Mouse (Mus musculus): ENCODE data around the gene F7. TPM values are rescaled to one million over a fixed set of nuclear protein-coding genes. Genes with fewer than 3 reads are reported as not detected.

Gene F7
- polyA plus RNA-seq, 1 experiment from 2014 or later = 0.21 TPM

Other genes with a start within 250 kb of the F7 start
- 18.9 and 22.7 TPM in 2 replicates for gene Mcf2l, start 152.2 kb upstream of the F7 start, polyA plus RNA-seq (2015; fragmentation: Nextera tagmentation; extraction: Ambion mirVana)
- gene F10, start 11.3 kb downstream of the F7 start, polyA plus RNA-seq (2015; fragmentation: Nextera tagmentation; extraction: Ambion mirVana) = 1.8 and 3.7 TPM in 2 replicates
- gene Proz, start 34.9 kb downstream of the F7 start, polyA plus RNA-seq (2015; fragmentation: Nextera tagmentation; extraction: Ambion mirVana) = 1.6 and 1.9 TPM in 2 replicates
- gene Pcid2, start 79.4 kb downstream of the F7 start, polyA plus RNA-seq (2015; fragmentation: Nextera tagmentation; extraction: Ambion mirVana) = 42.8 and 45.5 TPM in 2 replicates
- 104 and 105 TPM in 2 replicates for gene Cul4a, start 79.6 kb downstream of the F7 start, polyA plus RNA-seq (2015; fragmentation: Nextera tagmentation; extraction: Ambion mirVana)
- 299 and 302 TPM in 2 replicates for gene Lamp1, start 133.1 kb downstream of the F7 start, polyA plus RNA-seq (2015; fragmentation: Nextera tagmentation; extraction: Ambion mirVana)
- gene Grtp1, start 174.6 kb downstream of the F7 start, polyA plus RNA-seq (2015; fragmentation: Nextera tagmentation; extraction: Ambion mirVana) = 19.3 and 21.3 TPM in 2 replicates
- gene Adprhl1, start 228.1 kb downstream of the F7 start, polyA plus RNA-seq (2015; fragmentation: Nextera tagmentation; extraction: Ambion mirVana) = 0.48 and 1.4 TPM in 2 replicates

Measured in kidney, embryonic 15.5 days (tissue).